Mouse (Mus musculus) limb, embryonic 11.5 days (tissue): ENCODE results near the gene Hdhd5. TPM values are rescaled to one million over a fixed set of nuclear protein-coding genes. Genes with fewer than 3 reads are reported as not detected.

Source experiments
- ATAC-seq: fragments of 200-750 bp; cut with Nextera tagmentation; 2 replicates; pipeline ENCODE4 v1.8.0; 2017; ENCODE audit warnings: low read depth; ENCODE audit not compliant: insufficient number of reproducible peaks, low FRiP score, low TSS enrichment
- DNase-seq: peaks from one replicate; pipeline ENCODE4 v3.0.0-alpha.2; 2015; ENCODE audit warnings: low spot score
- H3K27ac ChIP-seq: fragments of 300-500 bp; sonication (generic); replicated peaks from 2 replicates; pipeline ENCODE4 v1.5.1; 2014; ENCODE audit warnings: low read depth, mild to moderate bottlenecking, low read length
- H3K27me3 ChIP-seq: fragments of 300-500 bp; sonication (generic); 2 replicates; pipeline ENCODE4 v1.6.1; 2014; ENCODE audit warnings: mild to moderate bottlenecking, low read length, mixed read lengths; ENCODE audit not compliant: control insufficient read depth, insufficient read depth
- H3K36me3 ChIP-seq: fragments of 300-500 bp; sonication (generic); 2 replicates; pipeline ENCODE4 v1.6.1; 2014; ENCODE audit warnings: mild to moderate bottlenecking, low read length, moderate library complexity, mixed read lengths; ENCODE audit not compliant: control insufficient read depth, insufficient read depth
- H3K4me1 ChIP-seq: fragments of 300-500 bp; sonication (generic); 2 replicates; pipeline ENCODE4 v1.6.1; 2014; ENCODE audit warnings: low read length, mixed read lengths; ENCODE audit not compliant: control insufficient read depth, insufficient read depth
- H3K4me2 ChIP-seq: fragments of 300-500 bp; sonication (generic); 2 replicates; pipeline ENCODE4 v1.6.1; 2014; ENCODE audit warnings: low read depth, mild to moderate bottlenecking, moderate library complexity; ENCODE audit not compliant: severe bottlenecking
- H3K4me3 ChIP-seq: fragments of 300-500 bp; sonication (generic); 2 replicates; pipeline ENCODE4 v1.5.1; 2014; ENCODE audit warnings: low read depth, low read length
- H3K9ac ChIP-seq: fragments of 300-500 bp; sonication (generic); 2 replicates; pipeline ENCODE4 v1.6.1; 2014; ENCODE audit warnings: mild to moderate bottlenecking, low read length
- H3K9me3 ChIP-seq: fragments of 300-500 bp; sonication (generic); 2 replicates; pipeline ENCODE4 v1.6.1; 2016; ENCODE audit warnings: low read length; ENCODE audit not compliant: control insufficient read depth
- WGBS: fragments of 180-500 bp; shearing (Covaris S2); extraction: QIAGEN DNeasy Blood & Tissue Kit; methylation state at CpG from one replicate; pipeline ENCODE4 v1.1.7; 2014; 5-methylcytosine and 5-hydroxymethylcytosine counted together
- polyA plus RNA-seq: library from polyadenylated mRNA; unstranded; fragments of >200 nt; fragmentation: Nextera tagmentation; extraction: Ambion mirVana; gene quantifications from 2 replicates; pipeline ENCODE4 v1.2.1, GENCODE M21; 2014

Gene Hdhd5
- polyA plus RNA-seq: 16.8 and 19.8 TPM in 2 replicates

GRCm38 (mm10) chr6:120531020-120531965 lies at the start of gene Hdhd5:
Hdhd5 (minus strand) TSS chr6:120531319.
- H3K4me3 ChIP-seq: peak within 1 kb of the TSS; percentile 61
- peak; percentile 95 for ATAC-seq
- H3K36me3 ChIP-seq: no peaks in the 10 kb centered on the region
- 0 out of 2 replicates have a peak within 1 kb of the TSS, but pooled peaks have one; percentile 55 for H3K27ac ChIP-seq
- peak within 1 kb of the TSS; percentile 79 for H3K4me2 ChIP-seq
- H3K27me3 ChIP-seq: no peaks in the 10 kb centered on the region
- H3K4me1 ChIP-seq: peaks cover 3% of the 10 kb centered on the region
- WGBS: under 1% methylated on average over 75 of the region's 75 CpGs
- peak; percentile 96 for DNase-seq
- peak within 1 kb of the TSS; percentile 75 for H3K9ac ChIP-seq
- no peaks in the 10 kb centered on the region for H3K9me3 ChIP-seq

- H3K27me3 ChIP-seq: no peaks in the 10 kb centered on the region
- 5% methylated on average over 1 of the region's 1 CpGs for WGBS
- peaks cover 20% of the 10 kb centered on the region for H3K4me1 ChIP-seq
- H3K9me3 ChIP-seq: no peaks in the 10 kb centered on the region
- ATAC-seq (peak; percentile 49), DNase-seq (peak; percentile 74)
- no peaks in the 10 kb centered on the region for H3K36me3 ChIP-seq
- no peak overlapping the region for H3K9ac ChIP-seq
- H3K4me3 ChIP-seq: peak overlapping the region; percentile 30; the same call in 1 of the 2 replicates
- peak overlapping the region; percentile 78 for H3K4me2 ChIP-seq
- peak overlapping the region; percentile 56 for H3K27ac ChIP-seq
These were observed 49.5 kb upstream of the Hdhd5 start for GRCm38 (mm10) chr6:120580713-120581015.

DNA sequence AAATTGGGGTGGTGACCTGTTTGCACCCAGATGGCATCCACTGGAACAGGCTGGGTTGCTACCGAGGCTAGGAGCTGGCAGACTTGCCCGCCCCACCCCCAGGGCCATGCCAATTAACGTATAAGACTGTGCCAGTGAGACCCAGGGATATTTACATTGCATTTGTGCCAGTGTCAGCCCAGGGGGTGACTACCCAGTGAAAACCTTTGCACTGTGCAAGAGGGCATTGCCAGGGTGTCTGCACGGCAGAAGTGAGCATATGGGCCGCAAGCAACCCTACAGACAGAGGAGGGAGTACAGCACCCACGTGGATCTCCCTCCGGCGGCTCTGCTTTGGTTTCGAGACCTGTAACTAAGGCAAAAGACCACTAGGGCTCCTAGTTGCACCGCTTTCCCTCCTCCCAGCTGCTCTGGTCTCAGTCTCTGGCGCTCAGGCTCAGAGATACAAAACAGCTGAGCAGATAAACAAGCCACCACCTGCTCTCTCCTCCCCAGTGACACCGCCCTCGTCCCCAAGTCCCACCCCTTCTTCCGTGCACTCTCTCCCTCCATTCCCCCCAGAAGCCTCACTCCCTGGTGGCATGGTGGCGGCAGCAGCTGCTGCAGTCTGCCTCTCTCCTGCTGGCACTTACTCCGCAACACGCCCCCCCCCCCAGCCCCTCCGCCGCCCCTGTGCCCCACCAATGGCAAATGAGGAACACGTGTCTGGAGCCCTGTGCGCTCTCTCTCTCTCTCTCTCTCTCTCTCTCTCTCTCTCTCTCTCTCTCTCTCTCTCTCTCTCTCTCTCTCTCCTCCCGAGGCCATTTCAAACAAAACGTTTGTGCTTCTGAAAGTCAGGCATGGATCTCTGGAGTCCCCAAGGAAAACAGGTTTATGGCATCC lies 49.0 kb upstream of the Hdhd5 start:
- Histone ChIP-seq H3K9ac (peak overlapping the region; percentile 49), H3K4me3 (peak overlapping the region; percentile 30), H3K4me2 (peak overlapping the region; percentile 78), H3K36me3 (no peaks in the 10 kb centered on the region), H3K27ac (peak overlapping the region; percentile 56), H3K27me3 (no peaks in the 10 kb centered on the region), H3K4me1 (peaks cover 18% of the 10 kb centered on the region), H3K9me3 (no peaks in the 10 kb centered on the region)
- WGBS: under 1% methylated on average over 18 of the region's 23 CpGs
- peak; percentile 84 for ATAC-seq
- peak; percentile 79 for DNase-seq

- DNase-seq: peak; percentile 52
- peak overlapping the region; percentile 56; the same call in 1 of the 2 replicates for H3K27ac ChIP-seq
- peaks cover 18% of the 10 kb centered on the region for H3K4me1 ChIP-seq
- no peaks in the 10 kb centered on the region for H3K27me3 ChIP-seq
- no peaks in the 10 kb centered on the region for H3K36me3 ChIP-seq
- H3K9ac ChIP-seq: peak overlapping the region; percentile 49
- no peak for ATAC-seq
- 3% methylated on average over 21 of the region's 21 CpGs for WGBS
- no peaks in the 10 kb centered on the region for H3K9me3 ChIP-seq
- H3K4me3 ChIP-seq: peak overlapping the region; percentile 30
- H3K4me2 ChIP-seq: peak overlapping the region; percentile 78
These were observed 48.2 kb upstream of the Hdhd5 start for GRCm38 (mm10) chr6:120579110-120579830.

DNA sequence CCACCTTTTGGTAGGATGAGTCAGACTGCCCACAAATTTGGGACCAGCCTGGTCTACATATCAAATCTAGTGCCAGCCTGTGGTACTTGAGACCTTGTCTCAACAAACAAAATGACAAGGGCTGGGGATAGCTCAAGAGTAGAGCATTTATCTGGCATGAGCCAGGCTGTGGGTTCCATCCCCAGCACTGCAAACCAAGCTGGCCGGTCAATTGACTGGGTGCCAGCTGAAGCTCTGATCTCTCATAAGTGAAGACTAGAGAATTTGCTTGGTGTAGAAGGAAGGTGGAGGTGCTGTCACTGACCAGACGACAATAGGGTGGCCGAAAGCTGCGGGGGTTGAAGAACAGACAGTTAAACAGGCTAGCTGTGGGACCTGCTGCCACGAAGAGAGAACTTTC lies 47.4 kb upstream of the Hdhd5 start:
- H3K27ac ChIP-seq: no peak overlapping the region
- peaks cover 18% of the 10 kb centered on the region for H3K4me1 ChIP-seq
- H3K36me3 ChIP-seq: no peaks in the 10 kb centered on the region
- H3K4me3 ChIP-seq: no peak overlapping the region
- DNase-seq: no peak
- no peaks in the 10 kb centered on the region for H3K27me3 ChIP-seq
- no peaks in the 10 kb centered on the region for H3K9me3 ChIP-seq
- ATAC-seq: no peak
- no peak overlapping the region for H3K4me2 ChIP-seq
- H3K9ac ChIP-seq: no peak overlapping the region
- WGBS: 50% methylated on average over 5 of the region's 5 CpGs

DNA sequence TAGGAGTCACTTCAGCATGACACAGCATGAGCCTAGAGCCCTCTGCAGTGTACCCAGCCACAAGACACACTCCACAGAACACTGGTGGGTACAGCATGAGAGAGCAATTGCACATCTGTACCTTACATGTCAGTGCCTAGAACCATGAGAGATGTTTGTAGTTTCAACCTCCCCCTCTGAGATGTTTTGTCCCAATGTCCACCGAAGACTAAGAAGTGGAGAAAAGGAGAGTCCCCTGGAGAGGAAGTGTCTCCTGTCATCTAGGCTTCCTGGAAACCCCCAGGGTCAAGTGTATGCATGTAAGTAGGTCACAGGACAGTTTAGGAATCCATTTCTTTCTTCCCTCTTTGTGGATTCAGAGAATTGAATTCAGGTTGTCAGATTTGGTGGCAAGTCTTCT lies 41.3 kb upstream of the Hdhd5 start:
- Histone ChIP-seq H3K4me2 (no peak overlapping the region), H3K4me1 (no peaks in the 10 kb centered on the region), H3K4me3 (no peak overlapping the region), H3K27ac (no peak overlapping the region), H3K9ac (no peak overlapping the region), H3K36me3 (no peaks in the 10 kb centered on the region), H3K9me3 (no peaks in the 10 kb centered on the region), H3K27me3 (no peaks in the 10 kb centered on the region)
- DNase-seq (no peak), ATAC-seq (no peak)
- WGBS: 81% methylated on average over 1 of the region's 1 CpGs

GRCm38 (mm10) chr6:120568257-120568656 lies 37.1 kb upstream of the Hdhd5 start:
- no peaks in the 10 kb centered on the region for H3K36me3 ChIP-seq
- H3K27me3 ChIP-seq: no peaks in the 10 kb centered on the region
- no peak overlapping the region for H3K4me2 ChIP-seq
- ATAC-seq (no peak), DNase-seq (no peak)
- H3K4me3 ChIP-seq: no peak overlapping the region
- no peaks in the 10 kb centered on the region for H3K4me1 ChIP-seq
- no peak overlapping the region for H3K27ac ChIP-seq
- H3K9me3 ChIP-seq: no peaks in the 10 kb centered on the region
- no peak overlapping the region for H3K9ac ChIP-seq
- 78% methylated on average over 1 of the region's 1 CpGs for WGBS
